Mouse (Mus musculus): ENCODE results near the gene Selenos. TPM values are rescaled to one million over a fixed set of nuclear protein-coding genes. Genes with fewer than 3 reads are reported as not detected.

The Selenos gene
- polyA plus RNA-seq, 1 experiment from 2014 or later, result 88.0 TPM

- H3K4me1 ChIP-seq (replicated peaks; ENCODE audit: control insufficient read depth, insufficient read depth, low read length), result peaks cover 18% of the 10 kb centered on the region; the same call in 1 of the 2 replicates
- 34% methylated on average over 4 of the region's 4 CpGs for WGBS
- no peak overlapping the region for H3K9ac ChIP-seq
- no peaks in the 10 kb centered on the region for H3K27me3 ChIP-seq (ENCODE audit: control insufficient read depth, insufficient read depth, low read length)
- H3K4me3 ChIP-seq (replicated peaks; ENCODE audit: low read length), result no peak overlapping the region
- H3K36me3 ChIP-seq (replicated peaks; ENCODE audit: control insufficient read depth, insufficient read depth), result peaks cover 17% of the 10 kb centered on the region
- no peaks in the 10 kb centered on the region for H3K9me3 ChIP-seq (ENCODE audit: control insufficient read depth, low read length)
- DNase-seq (ENCODE audit: low spot score), result no peak
- no peak overlapping the region for H3K4me2 ChIP-seq (replicated peaks)
- ATAC-seq (ENCODE audit: low FRiP score), result peak; percentile 55; the same call in 1 of the 2 replicates
- 0 out of 2 replicates have a peak overlapping the region, but pooled peaks have one; percentile 32 for H3K27ac ChIP-seq
These were observed 48.6 kb downstream of the Selenos start for GRCm38 (mm10) chr7:66127951-66128645.

- no peak overlapping the region for H3K9ac ChIP-seq
- H3K4me1 ChIP-seq (replicated peaks; ENCODE audit: control insufficient read depth, insufficient read depth, low read length), result peaks cover 18% of the 10 kb centered on the region; the same call in 1 of the 2 replicates
- ATAC-seq (ENCODE audit: low FRiP score) (no peak), DNase-seq (ENCODE audit: low spot score) (no peak)
- H3K4me2 ChIP-seq (replicated peaks), result no peak overlapping the region
- H3K27me3 ChIP-seq (ENCODE audit: control insufficient read depth, insufficient read depth, low read length), result no peaks in the 10 kb centered on the region
- H3K4me3 ChIP-seq (replicated peaks; ENCODE audit: low read length), result no peak overlapping the region
- H3K36me3 ChIP-seq (replicated peaks; ENCODE audit: control insufficient read depth, insufficient read depth), result peaks cover 17% of the 10 kb centered on the region
- no peak overlapping the region for H3K27ac ChIP-seq
- WGBS, result 36% methylated on average over 3 of the region's 3 CpGs
- H3K9me3 ChIP-seq (ENCODE audit: control insufficient read depth, low read length), result no peaks in the 10 kb centered on the region
These were observed 49.4 kb downstream of the Selenos start for GRCm38 (mm10) chr7:66128857-66129256.

GRCm38 (mm10) chr7:66130296-66130695 is 50.8 kb downstream of the Selenos start:
- no peak for DNase-seq (ENCODE audit: low spot score)
- H3K27ac ChIP-seq, result no peak overlapping the region
- no peak for ATAC-seq (ENCODE audit: low FRiP score)
- peaks cover 16% of the 10 kb centered on the region for H3K36me3 ChIP-seq (replicated peaks; ENCODE audit: control insufficient read depth, insufficient read depth)
- no peak overlapping the region for H3K4me3 ChIP-seq (replicated peaks; ENCODE audit: low read length)
- 90% methylated on average over 2 of the region's 2 CpGs for WGBS
- H3K27me3 ChIP-seq (ENCODE audit: control insufficient read depth, insufficient read depth, low read length), result no peaks in the 10 kb centered on the region
- peaks cover 18% of the 10 kb centered on the region; the same call in 1 of the 2 replicates for H3K4me1 ChIP-seq (replicated peaks; ENCODE audit: control insufficient read depth, insufficient read depth, low read length)
- no peak overlapping the region for H3K4me2 ChIP-seq (replicated peaks)
- no peaks in the 10 kb centered on the region for H3K9me3 ChIP-seq (ENCODE audit: control insufficient read depth, low read length)
- no peak overlapping the region for H3K9ac ChIP-seq

- WGBS, result 94% methylated on average over 4 of the region's 4 CpGs
- DNase-seq (ENCODE audit: low spot score) (no peak), ATAC-seq (ENCODE audit: low FRiP score) (no peak)
- Histone ChIP-seq H3K9ac (no peak overlapping the region), H3K4me1 (replicated peaks; ENCODE audit: control insufficient read depth, insufficient read depth, low read length) (peaks cover 23% of the 10 kb centered on the region; the same call in 1 of the 2 replicates), H3K27ac (no peak overlapping the region), H3K27me3 (ENCODE audit: control insufficient read depth, insufficient read depth, low read length) (no peaks in the 10 kb centered on the region), H3K36me3 (replicated peaks; ENCODE audit: control insufficient read depth, insufficient read depth) (peaks cover under 1% of the 10 kb centered on the region; the same call in 1 of the 2 replicates), H3K9me3 (ENCODE audit: control insufficient read depth, low read length) (no peaks in the 10 kb centered on the region), H3K4me2 (replicated peaks) (no peak overlapping the region), H3K4me3 (replicated peaks; ENCODE audit: low read length) (no peak overlapping the region)
These were observed 52.5 kb downstream of the Selenos start for GRCm38 (mm10) chr7:66131776-66132421.

GRCm38 (mm10) chr7:66134154-66134553 is 54.7 kb downstream of the Selenos start:
- no peak for ATAC-seq (ENCODE audit: low FRiP score)
- no peaks in the 10 kb centered on the region for H3K27me3 ChIP-seq (ENCODE audit: control insufficient read depth, insufficient read depth, low read length)
- no peaks in the 10 kb centered on the region for H3K9me3 ChIP-seq (ENCODE audit: control insufficient read depth, low read length)
- 91% methylated on average over 3 of the region's 3 CpGs for WGBS
- DNase-seq (ENCODE audit: low spot score), result no peak
- H3K27ac ChIP-seq, result no peak overlapping the region
- no peak overlapping the region for H3K4me3 ChIP-seq (replicated peaks; ENCODE audit: low read length)
- no peak overlapping the region for H3K4me2 ChIP-seq (replicated peaks)
- peaks cover 23% of the 10 kb centered on the region; the same call in 1 of the 2 replicates for H3K4me1 ChIP-seq (replicated peaks; ENCODE audit: control insufficient read depth, insufficient read depth, low read length)
- H3K9ac ChIP-seq, result no peak overlapping the region
- no peaks in the 10 kb centered on the region; the same call in 1 of the 2 replicates for H3K36me3 ChIP-seq (replicated peaks; ENCODE audit: control insufficient read depth, insufficient read depth)

GRCm38 (mm10) chr7:66135644-66136043 is 56.2 kb downstream of the Selenos start:
- Histone ChIP-seq H3K4me3 (replicated peaks; ENCODE audit: low read length) (no peak overlapping the region), H3K36me3 (replicated peaks; ENCODE audit: control insufficient read depth, insufficient read depth) (no peaks in the 10 kb centered on the region; the same call in 1 of the 2 replicates), H3K4me1 (replicated peaks; ENCODE audit: control insufficient read depth, insufficient read depth, low read length) (peaks cover 29% of the 10 kb centered on the region; the same call in 1 of the 2 replicates), H3K27ac (0 out of 2 replicates have a peak overlapping the region, but pooled peaks have one; percentile 28), H3K9ac (no peak overlapping the region), H3K27me3 (ENCODE audit: control insufficient read depth, insufficient read depth, low read length) (no peaks in the 10 kb centered on the region), H3K9me3 (ENCODE audit: control insufficient read depth, low read length) (no peaks in the 10 kb centered on the region), H3K4me2 (replicated peaks) (no peak overlapping the region)
- 89% methylated on average over 3 of the region's 3 CpGs for WGBS
- ATAC-seq (ENCODE audit: low FRiP score) (no peak), DNase-seq (ENCODE audit: low spot score) (no peak)

GRCm38 (mm10) chr7:66136187-66136586 is 56.7 kb downstream of the Selenos start:
- ATAC-seq (ENCODE audit: low FRiP score) (peak; percentile 11; the same call in 1 of the 2 replicates), DNase-seq (ENCODE audit: low spot score) (no peak)
- no peaks in the 10 kb centered on the region for H3K9me3 ChIP-seq (ENCODE audit: control insufficient read depth, low read length)
- H3K36me3 ChIP-seq (replicated peaks; ENCODE audit: control insufficient read depth, insufficient read depth), result no peaks in the 10 kb centered on the region; the same call in 1 of the 2 replicates
- no peak overlapping the region for H3K4me2 ChIP-seq (replicated peaks)
- 0 out of 2 replicates have a peak overlapping the region, but pooled peaks have one; percentile 28 for H3K27ac ChIP-seq
- H3K9ac ChIP-seq, result no peak overlapping the region
- H3K27me3 ChIP-seq (ENCODE audit: control insufficient read depth, insufficient read depth, low read length), result no peaks in the 10 kb centered on the region
- no peak overlapping the region for H3K4me3 ChIP-seq (replicated peaks; ENCODE audit: low read length)
- H3K4me1 ChIP-seq (replicated peaks; ENCODE audit: control insufficient read depth, insufficient read depth, low read length), result peaks cover 34% of the 10 kb centered on the region

- Histone ChIP-seq H3K4me3 (replicated peaks; ENCODE audit: low read length) (no peak overlapping the region), H3K9ac (no peak overlapping the region), H3K4me1 (replicated peaks; ENCODE audit: control insufficient read depth, insufficient read depth, low read length) (peaks cover 44% of the 10 kb centered on the region), H3K36me3 (replicated peaks; ENCODE audit: control insufficient read depth, insufficient read depth) (no peaks in the 10 kb centered on the region), H3K4me2 (replicated peaks) (no peak overlapping the region), H3K27me3 (ENCODE audit: control insufficient read depth, insufficient read depth, low read length) (no peaks in the 10 kb centered on the region), H3K27ac (no peak overlapping the region), H3K9me3 (ENCODE audit: control insufficient read depth, low read length) (no peaks in the 10 kb centered on the region)
- DNase-seq (ENCODE audit: low spot score) (no peak), ATAC-seq (ENCODE audit: low FRiP score) (no peak)
- 88% methylated on average over 4 of the region's 4 CpGs for WGBS
These were observed 57.9 kb downstream of the Selenos start for GRCm38 (mm10) chr7:66137309-66137708.

GRCm38 (mm10) chr7:66138301-66138700 is 58.9 kb downstream of the Selenos start:
- H3K27me3 ChIP-seq (ENCODE audit: control insufficient read depth, insufficient read depth, low read length), result no peaks in the 10 kb centered on the region
- no peak overlapping the region for H3K4me3 ChIP-seq (replicated peaks; ENCODE audit: low read length)
- 49% methylated on average over 4 of the region's 4 CpGs for WGBS
- no peak overlapping the region for H3K4me2 ChIP-seq (replicated peaks)
- DNase-seq (ENCODE audit: low spot score) (no peak), ATAC-seq (ENCODE audit: low FRiP score) (no peak)
- H3K9ac ChIP-seq, result no peak overlapping the region
- peaks cover 44% of the 10 kb centered on the region for H3K4me1 ChIP-seq (replicated peaks; ENCODE audit: control insufficient read depth, insufficient read depth, low read length)
- H3K9me3 ChIP-seq (ENCODE audit: control insufficient read depth, low read length), result no peaks in the 10 kb centered on the region
- no peaks in the 10 kb centered on the region for H3K36me3 ChIP-seq (replicated peaks; ENCODE audit: control insufficient read depth, insufficient read depth)
- H3K27ac ChIP-seq, result no peak overlapping the region
